Mouse (Mus musculus) monocyte, adult 2 months (primary cell): Measurements from ENCODE around the gene Prcc.

Experiments used
- DNase-seq, 2 experiments: peaks; one replicate each; pipeline ENCODE4 v3.0.0; 2022; ENCODE audit warnings: low spot score in 2 of 2, low read depth in 1 of 2

Prcc gene

DNA sequence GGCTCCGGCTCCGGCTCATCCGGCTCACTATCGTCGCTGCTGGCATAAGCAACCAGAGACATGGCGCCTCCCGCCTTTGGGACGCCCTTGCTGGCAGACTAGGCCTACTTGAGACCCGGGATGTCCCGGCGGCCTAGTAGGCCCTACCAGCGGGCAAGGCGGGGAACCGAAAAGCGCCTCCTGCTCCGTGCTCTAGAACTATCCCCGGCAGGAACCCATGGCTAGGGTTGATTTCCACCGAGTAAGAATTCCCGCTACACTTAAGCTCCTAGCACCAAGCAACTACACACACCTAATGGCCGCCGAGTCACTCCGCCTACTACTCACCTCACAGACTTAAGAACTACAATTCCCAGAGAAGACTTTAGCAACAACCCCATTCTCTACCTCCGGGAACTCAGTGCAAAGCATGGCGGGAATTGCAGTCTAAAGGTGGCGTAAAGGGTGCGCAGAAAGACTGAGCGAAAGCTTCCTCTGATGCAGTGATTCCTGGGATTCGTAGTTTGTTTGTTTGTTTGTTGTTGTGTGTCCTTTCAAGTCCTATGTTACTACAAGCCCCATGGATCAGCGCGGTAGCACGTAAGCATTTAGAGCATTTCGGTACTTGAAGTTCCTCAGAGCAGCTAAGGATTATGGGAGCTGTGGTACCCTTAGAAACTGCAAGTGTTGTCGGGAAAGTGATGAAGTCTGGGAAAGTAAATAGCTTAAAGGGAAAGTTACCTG lies at the start of gene Prcc:
Gene Prcc (minus strand): TSS at position 328 of the 723 bp plus-strand sequence.
- peak; percentile 84 to 89 for DNase-seq

DNA sequence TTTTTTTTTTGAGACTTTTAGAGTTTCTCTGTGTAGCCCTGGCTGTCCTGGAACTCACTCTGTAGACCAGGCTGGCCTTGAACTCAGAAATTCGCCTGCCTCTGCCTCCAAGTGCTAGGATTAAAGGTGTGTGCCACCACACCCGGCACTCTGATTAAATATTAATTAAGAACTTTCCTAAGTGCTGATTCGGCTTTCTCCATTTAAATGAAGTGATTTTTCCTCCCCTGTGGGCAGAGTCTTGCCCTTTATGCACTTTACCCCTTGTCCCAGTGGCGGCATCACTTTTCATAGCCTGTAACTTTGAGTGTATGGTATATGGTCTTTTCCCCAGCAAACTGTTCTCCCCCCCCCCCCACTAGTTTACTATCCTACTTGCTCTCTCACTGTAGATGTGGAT lies 49.8 kb upstream of the Prcc start:
- no peak for DNase-seq

DNA sequence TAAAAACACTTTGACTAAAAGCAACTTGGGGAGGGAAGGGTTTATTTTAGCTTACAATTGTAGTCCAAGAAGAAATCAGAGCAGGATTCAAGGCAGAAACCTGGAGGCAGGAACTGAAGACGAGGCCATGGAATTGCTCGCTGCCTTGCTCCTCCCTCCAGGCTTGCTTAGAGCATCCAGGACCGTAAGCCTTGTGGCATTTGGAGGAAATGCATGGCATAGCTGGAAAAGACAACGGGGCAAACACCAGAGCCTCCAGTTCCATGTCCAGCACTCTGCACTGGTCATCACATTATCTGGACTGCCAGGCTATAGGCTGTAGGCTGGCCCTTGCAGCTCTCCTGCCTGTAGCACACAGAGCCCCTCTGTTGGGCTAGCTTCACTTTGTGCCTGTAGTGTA lies 49.1 kb upstream of the Prcc start:
- DNase-seq: no peak

DNA sequence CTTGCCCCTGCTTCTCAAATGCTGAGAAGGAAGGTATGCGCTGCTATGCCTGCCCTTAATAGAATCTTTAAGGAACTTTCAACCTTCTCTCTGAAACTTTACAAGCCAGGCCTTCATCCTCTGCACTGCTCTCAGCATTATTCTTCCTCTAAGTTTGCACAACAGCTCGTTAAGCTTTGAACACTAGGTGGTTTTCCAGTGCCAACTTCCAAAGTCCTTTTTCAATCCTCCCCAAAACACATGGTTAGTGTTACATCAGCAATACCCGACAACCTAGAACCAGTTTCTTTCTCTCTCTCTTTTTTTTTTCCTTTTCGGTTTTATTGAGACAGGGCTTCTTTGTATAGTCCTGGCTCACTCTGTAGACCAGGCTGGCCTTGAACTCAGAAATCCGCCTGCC lies 48.6 kb upstream of the Prcc start:
- no peak for DNase-seq

DNA sequence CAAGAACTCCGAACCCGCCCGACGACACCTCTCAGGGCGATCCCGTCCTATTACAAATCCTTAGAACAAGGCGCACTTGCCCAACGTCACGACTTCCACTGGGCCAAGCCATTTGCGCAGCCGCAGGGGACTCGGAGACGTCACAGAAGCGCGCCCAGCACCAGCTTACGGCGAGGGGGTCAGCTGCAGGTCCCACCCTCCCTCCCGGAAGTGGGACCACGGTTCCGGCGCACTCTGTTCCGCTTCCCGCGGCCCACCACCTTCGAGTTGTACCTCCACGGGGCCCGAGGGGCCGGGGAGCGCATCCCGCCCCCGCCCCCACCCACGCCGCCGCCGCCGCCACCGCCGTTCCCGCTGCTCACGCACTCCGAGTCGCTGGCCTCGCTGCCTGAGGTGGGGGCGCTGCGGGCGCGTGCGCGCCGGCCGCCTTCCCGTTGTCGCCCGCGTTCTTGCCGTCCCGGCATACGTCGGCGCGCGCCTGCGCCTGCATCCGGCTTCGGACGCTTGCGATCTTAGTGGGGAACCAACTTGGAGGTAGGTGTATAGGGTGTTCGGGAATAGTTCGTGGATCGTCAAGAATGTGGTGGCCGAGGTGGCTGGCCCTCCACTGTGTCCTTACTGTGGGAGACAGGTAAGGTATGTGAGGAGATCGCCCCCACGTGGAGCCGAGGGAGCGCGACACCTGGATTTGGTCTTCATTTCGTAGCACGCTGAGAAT lies 44.8 kb upstream of the Prcc start, which contains the start of the genes Isg20l2 and Rrnad1:
Gene Isg20l2 (plus strand): TSS at position 237 of the 718 bp plus-strand sequence.
Gene Rrnad1 (minus strand): TSS at position 640 of the 718 bp plus-strand sequence.
- peak; percentile 84 to 93 for DNase-seq

DNA sequence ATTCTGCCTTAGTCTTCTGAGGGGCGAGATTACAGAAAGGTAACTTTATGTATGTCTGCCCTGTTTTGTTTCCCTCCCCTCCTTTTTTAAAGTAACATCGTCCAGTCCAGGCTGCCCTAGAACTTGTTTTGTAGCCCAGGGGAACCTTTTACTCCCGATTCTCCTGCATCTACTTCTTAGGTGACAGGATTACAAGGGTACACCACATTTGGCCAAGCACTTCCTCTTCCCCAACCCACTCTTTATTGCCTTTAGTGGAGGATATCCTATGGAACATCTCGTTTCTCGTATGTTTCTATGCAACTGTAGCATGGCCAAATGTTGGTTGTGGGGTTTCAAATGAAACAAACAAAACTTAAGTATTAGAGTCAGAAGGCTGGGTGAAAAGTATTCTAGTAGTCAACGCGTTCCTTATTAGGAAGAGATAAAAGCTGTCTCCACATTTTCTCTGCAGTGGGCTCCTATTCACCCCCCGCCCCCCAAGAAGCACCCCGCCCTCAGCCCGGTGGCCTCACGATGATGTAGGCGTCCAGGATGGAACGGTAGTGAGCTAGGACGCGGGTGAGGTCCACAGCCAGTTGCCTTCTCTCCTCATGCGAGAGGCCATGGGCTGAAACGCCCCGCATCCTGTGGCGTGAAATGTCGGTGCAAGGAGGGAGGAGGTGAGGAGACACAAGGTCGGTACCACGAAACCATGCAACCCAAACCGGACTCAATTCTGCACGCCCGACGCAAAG lies 44.1 kb upstream of the Prcc start:
- no peak for DNase-seq

DNA sequence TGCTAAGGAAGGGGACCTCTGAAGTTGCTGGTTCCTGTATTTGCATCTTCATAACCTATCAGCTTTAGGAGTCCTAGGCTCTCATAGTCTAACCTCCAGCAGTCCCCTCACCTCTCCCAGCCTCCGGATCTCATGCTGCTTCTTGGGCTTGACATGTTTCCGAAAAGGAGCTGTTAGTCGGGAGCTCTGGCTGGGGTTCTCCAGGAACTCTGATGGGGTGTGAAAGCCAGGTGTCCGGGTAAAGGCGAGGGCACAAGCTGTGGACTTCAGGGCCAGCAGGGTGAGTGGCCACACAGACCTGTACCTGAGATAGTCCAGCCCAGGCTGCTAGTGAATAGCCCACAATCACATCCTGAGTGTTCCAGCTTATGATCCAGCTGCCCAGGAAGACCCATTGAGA lies 42.0 kb upstream of the Prcc start:
- no peak for DNase-seq

DNA sequence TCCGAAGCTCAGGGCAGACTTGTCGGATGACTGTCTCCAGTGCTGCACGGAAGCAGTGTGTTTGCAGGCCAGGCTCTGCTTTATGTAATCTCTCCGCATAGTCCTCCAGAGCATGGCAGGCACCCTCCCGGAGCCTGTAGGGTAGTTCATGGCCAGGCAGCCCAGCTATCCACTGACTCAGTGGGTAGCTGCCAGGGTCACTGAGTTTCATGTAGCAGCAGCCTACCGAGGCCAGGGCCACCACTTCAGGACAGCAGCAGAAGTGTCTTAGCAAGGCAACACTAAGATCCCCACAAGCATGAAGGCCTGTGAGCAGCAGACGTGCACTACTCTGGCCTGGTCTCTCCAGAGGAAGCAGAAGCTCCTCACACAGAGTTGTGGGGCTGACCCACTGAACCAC lies 39.6 kb upstream of the Prcc start:
- DNase-seq: no peak

DNA sequence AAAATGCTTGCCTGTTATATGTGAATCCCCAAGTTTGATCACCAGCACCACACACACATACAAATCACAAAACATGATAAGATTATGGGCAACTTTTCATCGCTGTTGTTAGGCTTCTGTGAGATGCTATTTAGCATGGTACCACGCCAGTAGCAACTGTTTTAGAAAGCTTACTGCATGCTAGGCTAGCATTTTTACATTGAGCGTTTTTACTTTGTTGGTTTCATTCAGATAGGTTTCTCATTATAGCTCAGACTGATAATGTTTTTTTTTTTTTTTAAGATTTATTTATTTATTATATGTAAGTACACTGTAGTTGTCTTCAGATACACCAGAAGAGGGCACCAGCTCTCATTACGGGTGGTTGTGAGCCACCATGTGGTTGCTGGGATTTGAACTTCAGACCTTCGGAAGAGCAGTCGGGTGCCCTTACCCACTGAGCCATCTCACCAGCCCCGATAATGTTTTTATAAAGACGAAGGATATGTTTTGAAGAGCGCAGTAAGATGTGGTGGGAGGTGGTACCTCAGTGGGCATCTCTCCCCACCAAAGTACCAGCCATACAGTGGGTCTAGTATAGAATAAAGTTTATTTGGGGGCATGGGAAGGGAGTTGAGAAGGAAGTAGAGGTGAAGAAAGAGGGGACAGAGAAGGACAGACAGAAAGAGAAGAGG lies 35.0 kb upstream of the Prcc start:
- no peak for DNase-seq

DNA sequence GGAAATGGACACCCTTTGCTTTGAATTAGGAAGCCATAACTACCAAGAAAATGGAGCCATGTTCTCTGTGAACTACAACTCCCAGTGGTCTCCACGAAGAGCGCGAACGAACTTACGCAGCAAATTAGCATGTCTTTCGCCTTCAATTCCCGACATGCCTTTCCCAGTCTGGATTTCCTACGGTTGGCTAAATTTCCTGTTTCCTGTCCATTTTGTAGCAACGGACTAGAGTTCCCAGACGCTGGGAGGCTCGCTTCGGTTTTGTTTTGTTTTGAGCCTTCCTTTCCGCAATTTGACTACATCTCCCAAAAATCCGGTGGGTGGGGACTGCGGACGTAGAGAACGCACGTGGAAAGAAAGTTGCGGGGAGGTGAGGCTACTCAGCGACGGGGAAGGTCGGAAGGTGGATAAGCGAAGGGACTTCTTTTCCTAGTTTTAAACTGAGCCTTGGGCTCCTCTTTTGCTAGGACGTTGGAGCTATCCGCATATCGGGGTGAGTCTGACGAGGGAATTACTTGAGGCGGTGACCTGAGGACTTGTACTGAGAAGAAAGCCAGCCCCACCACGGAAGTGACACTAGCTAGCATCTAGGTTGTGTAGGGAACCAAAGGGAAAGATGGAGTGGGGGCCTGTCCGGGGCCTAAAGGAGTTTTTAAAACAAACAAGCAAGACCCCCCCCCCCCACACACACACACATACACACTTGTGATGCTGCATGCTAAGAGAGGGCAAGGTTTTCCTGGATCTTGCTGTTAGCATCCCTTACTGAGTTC lies 34.1 kb upstream of the Prcc start, which contains the start of gene Mrpl24:
Gene Mrpl24 (plus strand): TSS at position 171 of the 773 bp plus-strand sequence.
- DNase-seq: peak; percentile 46 to 61

DNA sequence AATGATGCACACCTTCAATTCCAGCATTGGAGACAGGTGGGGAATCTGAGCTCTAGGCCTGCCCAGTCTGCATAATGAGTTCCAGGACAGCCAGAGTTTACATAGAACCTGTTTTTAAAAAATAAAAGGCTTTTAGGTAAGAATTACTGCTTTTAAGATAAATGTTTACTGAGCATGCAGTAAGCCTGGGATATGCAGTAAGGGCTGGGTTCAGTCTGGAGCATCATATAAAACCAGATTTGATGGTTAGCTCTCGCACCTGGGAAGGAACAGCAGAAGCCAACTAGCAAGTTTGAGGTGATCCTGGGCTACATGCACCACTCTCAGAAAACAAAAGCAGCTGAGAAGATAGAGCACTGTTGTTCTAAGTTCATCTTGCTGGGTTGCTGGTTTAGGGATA lies 33.1 kb upstream of the Prcc start:
- DNase-seq: no peak

DNA sequence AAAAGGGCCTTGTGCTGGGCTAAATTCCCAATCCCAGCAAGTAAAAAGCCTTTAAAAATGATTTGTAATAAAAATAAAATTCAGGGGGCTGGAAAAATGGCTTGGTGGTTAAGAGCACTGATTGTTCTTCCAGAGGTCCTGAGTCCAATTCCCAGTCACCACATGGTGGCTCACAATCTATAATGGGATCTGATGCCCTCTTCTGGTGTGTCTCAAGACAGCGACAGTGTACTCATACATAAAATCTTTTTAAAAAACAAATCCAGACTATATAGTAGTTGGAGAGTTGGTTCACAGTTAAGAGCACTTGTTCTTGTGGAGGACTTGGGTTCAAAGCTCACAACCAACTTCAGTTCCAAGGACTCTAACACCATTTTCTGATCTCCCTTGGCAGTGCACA lies 31.6 kb upstream of the Prcc start:
- DNase-seq: no peak

DNA sequence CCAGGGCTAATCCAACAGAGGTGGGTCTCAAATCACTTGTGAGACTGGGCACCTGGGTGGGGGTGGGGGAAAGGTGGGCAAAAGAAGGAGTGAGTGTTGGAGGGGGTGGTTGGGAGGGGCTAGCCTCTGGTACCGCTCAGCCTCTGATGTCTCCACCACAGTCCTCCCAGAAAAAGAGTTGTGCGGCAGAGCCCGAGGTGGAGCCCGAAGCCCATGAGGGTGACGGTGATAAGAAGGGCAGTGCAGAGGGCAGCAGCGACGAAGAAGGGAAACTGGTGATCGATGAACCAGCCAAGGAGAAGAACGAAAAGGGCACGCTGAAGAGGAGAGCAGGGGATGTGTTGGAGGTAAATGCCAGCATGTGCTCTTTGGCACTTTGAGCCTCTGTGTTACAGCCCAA lies 28.5 kb upstream of the Prcc start:
- no peak for DNase-seq

DNA sequence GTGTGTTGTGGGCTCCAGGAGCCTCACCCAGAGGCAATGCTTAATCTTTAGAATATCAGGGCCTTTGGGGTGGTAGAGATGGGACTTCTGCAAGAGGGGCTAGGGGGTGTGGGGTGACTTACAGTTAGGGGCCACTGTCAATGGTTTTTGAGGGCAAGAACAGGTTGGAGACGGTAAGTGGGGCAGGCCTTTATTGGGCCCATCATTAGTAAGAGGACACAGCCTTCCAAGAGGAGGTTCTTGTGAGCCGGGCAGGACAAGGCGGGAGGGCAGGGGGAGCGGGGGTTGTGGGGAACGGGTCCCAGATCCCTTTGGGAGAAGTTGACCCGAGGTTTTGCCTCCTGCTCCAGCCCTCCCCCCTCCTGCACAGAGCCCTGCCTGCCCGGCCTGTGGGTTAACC lies 28.1 kb upstream of the Prcc start:
- no peak for DNase-seq

DNA sequence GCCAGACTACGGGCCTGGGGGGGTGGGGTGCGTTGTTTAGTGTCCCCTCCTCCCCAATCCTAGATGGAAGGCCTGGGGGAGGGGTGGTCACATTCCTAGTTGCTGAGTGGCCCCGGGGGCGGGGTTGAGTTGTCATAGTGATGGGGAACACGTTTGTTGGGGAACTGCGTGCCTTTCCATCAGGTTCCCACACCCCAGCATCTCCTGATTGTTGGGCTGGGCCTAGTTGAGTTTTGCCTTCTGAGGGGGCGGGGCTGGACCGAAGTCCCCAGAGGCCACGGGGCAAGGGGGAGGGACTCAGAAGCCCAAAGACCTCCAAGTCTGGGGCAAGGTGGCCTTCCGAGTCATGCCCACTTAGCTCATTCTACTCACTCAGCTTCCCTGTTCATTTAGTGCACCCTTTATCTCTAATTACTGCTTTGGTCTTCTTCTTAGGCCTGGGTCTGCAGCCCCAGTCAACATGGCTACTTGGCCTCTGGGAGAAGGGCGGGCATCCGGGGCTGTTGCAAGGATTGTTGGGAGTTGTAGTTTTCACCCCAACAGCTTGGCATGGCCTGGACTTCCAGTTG lies 25.2 kb upstream of the Prcc start:
- peak in 1 of 2 experiments; percentile 52 for DNase-seq

DNA sequence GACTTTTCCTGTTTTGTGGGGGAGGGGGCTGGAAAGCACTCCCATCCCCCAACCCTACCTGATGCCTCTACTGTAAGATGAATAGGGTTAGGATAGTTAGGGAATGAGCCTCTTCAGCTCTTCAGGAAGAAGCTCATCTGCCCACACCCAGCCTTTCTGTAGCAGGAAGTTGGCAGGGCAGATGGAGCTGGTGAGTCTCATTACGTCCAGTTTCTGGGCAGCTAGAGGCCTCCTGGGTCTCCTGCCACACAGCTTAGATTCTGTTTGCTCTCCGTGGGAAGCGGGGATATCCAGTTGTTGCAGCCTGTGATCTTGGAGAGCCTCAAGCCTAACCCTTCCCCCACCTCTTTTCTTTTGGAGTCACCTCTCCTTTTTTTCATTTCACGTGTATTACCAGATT lies 24.5 kb upstream of the Prcc start:
- no peak for DNase-seq

DNA sequence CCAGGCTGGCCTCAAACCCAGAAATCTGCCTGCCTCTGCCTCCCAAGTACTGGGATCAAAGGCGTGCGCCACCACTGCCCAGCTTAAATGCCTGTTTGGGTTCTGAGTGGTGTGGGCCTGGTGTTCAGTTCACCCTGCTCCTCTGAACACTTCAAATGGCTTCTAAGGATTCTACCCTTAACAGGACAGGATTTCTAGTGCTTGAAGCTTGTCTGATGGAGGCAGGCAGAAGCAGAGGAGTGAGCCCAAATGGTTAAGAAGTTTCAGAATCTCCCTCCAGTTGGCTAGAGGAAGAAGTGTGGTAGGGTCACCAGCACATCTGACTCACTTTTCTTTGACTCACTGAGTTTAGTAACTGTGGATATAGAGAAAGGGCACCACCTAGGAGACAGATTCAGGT lies 24.0 kb upstream of the Prcc start:
- DNase-seq: no peak

DNA sequence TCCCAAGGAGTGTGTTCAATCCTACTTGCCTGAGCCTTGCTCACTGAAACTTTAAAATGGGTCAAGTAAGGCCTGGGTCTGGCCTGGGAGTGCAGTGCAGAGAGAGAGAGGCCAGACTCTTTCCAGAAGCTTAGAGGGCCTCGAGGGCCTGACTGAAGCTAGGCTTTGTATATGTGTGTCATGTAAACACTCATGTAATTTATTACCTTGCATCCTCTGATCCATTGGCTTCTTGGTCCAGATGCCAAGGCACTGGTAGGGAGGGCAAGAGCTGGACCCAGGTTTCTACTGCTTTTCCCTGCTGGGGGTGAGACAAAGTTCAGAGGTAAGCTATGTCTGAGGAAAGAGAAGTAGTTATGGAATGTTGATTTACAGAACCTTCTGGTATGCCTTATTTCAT lies 22.5 kb upstream of the Prcc start:
- DNase-seq: no peak

DNA sequence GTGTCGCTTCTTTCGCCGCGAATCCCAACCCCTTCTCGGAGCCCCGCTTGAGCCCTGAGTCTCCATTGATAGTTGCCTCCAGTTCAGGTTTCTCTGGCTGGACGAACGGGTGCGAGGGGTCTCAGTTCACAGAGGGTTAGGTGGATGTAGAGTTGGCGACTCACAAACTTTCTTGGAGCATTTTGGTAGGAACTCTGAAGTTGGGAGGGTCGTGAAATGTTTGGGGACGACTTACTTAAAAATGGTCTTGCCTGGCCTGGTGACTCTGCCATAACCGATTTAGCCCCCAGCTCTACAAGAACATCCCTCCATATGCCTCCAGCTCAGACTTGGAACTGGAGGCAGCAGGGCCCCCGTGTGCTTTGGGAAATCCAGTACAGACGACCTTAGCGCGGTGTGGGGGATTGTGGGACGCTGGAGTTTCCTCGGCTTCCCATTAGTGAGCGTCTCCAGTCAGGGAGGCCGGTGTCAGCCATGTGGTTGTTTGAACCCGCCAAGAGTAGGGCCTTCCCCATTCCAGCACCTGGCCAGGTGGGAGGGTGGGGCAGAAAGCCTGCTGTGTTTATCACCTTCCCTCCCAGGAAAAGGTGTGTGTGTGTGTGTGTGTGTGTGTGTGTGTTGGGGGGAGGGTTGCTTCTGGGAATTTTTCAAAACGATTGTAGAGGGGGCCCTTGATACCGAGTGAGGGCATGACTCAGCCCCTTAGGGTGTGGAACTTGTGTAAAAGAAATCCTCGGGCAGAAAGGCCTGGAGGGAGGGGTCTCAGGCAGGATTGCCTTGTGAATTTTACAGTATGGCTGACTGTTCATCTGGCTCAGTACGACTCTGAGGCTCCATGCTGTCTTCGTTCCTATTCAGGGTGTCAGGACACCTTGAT lies 21.8 kb upstream of the Prcc start:
- no peak for DNase-seq
